Mouse (Mus musculus) hindbrain, embryonic 10.5 days (tissue): ENCODE data around the gene Nkpd1. TPM values are rescaled to one million over a fixed set of nuclear protein-coding genes. Genes with fewer than 3 reads are reported as not detected.

Experiments
- DNase-seq: peaks from one replicate; pipeline ENCODE4 v3.0.0-alpha.2; 2017; ENCODE audit warnings: low spot score
- H3K27ac ChIP-seq: fragments of 300-500 bp; sonication (generic); 2 replicates; pipeline ENCODE4 v1.5.1; 2016; ENCODE audit warnings: mild to moderate bottlenecking, moderate library complexity
- H3K27me3 ChIP-seq: fragments of 300-500 bp; sonication (generic); 2 replicates; pipeline ENCODE4 v1.6.1; 2016; ENCODE audit warnings: mild to moderate bottlenecking; ENCODE audit not compliant: poor library complexity, insufficient read depth, severe bottlenecking
- H3K36me3 ChIP-seq: fragments of 300-500 bp; sonication (generic); 2 replicates; pipeline ENCODE4 v1.6.1; 2016; ENCODE audit warnings: mild to moderate bottlenecking, moderate library complexity
- H3K4me1 ChIP-seq: fragments of 300-500 bp; sonication (generic); replicated peaks from 2 replicates; pipeline ENCODE4 v1.6.1; 2016; ENCODE audit warnings: mild to moderate bottlenecking
- H3K4me3 ChIP-seq: fragments of 300-500 bp; sonication (generic); 2 replicates; pipeline ENCODE4 v1.5.1; 2016; ENCODE audit warnings: mild to moderate bottlenecking, moderate library complexity
- H3K9me3 ChIP-seq: fragments of 300-500 bp; sonication (generic); 2 replicates; pipeline ENCODE4 v1.6.1; 2016; ENCODE audit warnings: mild to moderate bottlenecking, moderate library complexity
- WGBS: fragments of 180-500 bp; shearing (Covaris S2); methylation state at CpG from one replicate; pipeline ENCODE4 v1.1.7; 2016; 5-methylcytosine and 5-hydroxymethylcytosine counted together
- polyA plus RNA-seq: library from polyadenylated mRNA; unstranded; fragments of >200 nt; fragmentation: Nextera tagmentation; extraction: Ambion mirVana; gene quantifications from 2 replicates; pipeline ENCODE4 v1.2.1, GENCODE M21; 2016

Nkpd1 gene
- polyA plus RNA-seq, 1 experiment from 2014 or later: 0.10 TPM

DNA sequence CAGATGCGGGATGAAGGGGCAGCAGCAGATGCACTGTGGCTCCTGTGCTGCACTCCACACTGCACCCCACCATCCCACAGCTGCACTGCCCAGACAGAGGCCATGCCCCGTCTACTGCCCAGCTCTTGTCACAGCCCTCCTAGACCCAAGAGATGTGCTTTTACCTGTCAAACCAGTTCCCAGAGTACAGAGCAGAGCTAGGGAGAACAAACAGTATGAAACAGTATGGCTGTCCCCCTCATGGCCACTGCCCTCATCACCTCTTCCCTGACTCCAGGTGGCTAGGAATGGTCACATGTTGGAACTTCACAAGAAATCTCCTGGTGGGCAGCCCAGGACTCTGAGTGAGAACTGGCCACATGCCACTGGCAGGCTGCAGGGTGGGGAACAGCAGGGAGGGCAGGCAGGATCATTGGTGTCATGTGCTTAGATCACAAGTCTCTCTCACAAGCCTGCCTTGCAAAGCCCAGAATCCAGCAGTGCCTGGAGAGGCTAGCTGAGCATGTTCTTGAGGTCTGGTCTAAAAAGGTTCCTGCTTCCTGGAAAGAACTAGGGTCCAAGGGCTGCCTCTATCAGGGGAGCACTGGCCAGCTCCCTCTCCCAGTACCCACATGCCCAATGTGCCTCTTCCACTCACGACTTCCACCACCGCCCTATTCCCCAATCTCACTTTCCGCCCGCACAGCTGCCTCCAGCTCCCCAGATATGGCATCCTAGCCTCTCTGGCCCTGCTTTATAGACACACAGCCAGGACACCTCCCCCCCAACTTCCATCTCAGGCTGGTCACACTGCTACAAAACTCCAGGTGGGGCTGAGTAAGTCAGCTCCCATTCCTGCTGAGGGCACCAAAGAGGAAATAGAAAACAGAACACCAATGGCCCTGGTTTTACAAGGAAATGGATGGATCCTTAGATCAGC is 40.6 kb downstream of the Nkpd1 start:
- H3K4me3 ChIP-seq: peak overlapping the region; percentile 16; the same call in 1 of the 2 replicates
- no peak for DNase-seq
- peaks cover 48% of the 10 kb centered on the region for H3K4me1 ChIP-seq
- no peaks in the 10 kb centered on the region for H3K27me3 ChIP-seq
- no peaks in the 10 kb centered on the region for H3K9me3 ChIP-seq
- WGBS: 94% methylated on average over 6 of the region's 6 CpGs
- H3K36me3 ChIP-seq: peaks cover 53% of the 10 kb centered on the region
- H3K27ac ChIP-seq: no peak overlapping the region

DNA sequence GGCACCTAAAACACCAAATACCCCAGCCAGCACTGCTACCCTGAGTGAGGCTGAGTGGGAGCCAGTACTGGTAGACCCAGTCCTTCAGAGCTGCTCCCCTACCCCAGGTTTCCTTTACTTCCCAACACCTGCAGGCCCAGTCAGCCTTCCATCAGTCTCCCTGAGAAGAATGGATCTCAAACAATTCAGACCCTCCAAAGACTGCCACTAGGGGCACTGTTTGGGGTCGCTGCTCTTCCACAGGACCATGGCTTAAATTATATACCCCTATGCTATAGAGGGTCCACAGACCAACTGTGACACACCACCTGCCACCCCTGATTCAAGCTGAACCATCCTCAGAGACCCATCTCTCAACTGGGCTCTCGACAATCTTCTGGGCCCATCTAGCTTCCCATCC is 41.3 kb downstream of the Nkpd1 start:
- Histone ChIP-seq H3K27me3 (no peaks in the 10 kb centered on the region), H3K36me3 (peaks cover 49% of the 10 kb centered on the region), H3K9me3 (no peaks in the 10 kb centered on the region), H3K4me1 (peaks cover 56% of the 10 kb centered on the region), H3K4me3 (peak overlapping the region; percentile 16), H3K27ac (no peak overlapping the region)
- WGBS: 41% methylated on average over 2 of the region's 2 CpGs
- DNase-seq: no peak

DNA sequence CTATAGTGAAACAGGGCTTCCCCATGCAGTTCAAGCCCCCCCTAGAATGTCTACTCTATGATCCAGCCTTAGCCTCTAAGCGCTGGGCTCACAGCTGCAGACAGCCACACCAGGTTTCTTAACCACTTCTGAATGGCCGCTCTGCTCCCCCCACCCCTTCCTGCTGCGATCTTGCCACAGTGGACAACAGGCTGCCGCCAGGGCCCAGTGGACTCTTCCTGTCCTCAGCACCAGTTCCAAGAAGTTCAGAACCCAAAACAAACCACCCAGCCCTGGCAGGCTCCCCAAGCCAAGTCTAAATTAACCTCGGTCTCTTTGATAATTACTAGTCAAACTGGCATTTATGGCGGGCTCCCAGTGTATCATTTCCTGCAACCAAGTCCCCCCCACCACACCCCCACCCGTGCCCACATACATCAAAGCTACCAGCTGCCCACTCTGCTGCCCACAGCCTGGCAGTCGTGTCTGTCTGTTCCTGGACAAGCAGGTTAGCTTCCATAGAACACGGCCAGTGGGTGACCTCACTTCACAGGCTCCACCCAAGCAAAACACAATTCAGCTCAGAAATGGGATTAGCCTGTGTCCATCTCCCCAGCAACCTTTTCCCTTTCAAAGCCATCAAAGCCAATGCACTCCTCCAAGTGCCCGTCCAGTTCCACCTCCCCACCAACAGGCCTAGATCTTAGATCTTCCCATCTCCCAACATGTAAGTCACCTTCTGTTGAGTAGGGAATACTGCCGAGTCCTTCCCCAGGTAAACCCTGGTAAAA is 43.0 kb downstream of the Nkpd1 start:
- H3K27me3 ChIP-seq: no peaks in the 10 kb centered on the region
- DNase-seq: no peak
- H3K4me1 ChIP-seq: peaks cover 56% of the 10 kb centered on the region
- WGBS: 39% methylated on average over 11 of the region's 11 CpGs
- H3K4me3 ChIP-seq: peak overlapping the region; percentile 100
- peak overlapping the region; percentile 98 for H3K27ac ChIP-seq
- H3K36me3 ChIP-seq: peaks cover 49% of the 10 kb centered on the region
- H3K9me3 ChIP-seq: peaks cover 10% of the 10 kb centered on the region

DNA sequence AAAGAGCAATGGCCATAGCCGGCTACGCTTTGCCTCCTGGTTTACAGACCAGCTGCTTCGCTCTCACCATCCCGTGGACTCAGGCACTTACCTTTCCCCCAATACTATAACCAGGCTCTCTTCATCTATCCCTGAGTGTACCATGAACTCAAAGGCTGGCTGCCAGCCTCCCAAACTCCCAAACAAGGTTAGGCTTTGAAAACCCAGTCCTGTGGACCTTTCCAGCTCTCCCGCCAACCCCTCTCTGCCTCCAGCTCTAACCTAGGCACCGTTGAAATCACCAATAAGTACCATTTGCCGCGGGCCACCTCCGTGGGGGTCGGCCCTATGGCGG is 43.8 kb downstream of the Nkpd1 start:
- 3% methylated on average over 11 of the region's 11 CpGs for WGBS
- Histone ChIP-seq H3K4me3 (peak overlapping the region; percentile 100), H3K4me1 (peaks cover 56% of the 10 kb centered on the region), H3K36me3 (peaks cover 46% of the 10 kb centered on the region), H3K9me3 (peaks cover 10% of the 10 kb centered on the region), H3K27ac (peak overlapping the region; percentile 98), H3K27me3 (no peaks in the 10 kb centered on the region)
- no peak for DNase-seq

DNA sequence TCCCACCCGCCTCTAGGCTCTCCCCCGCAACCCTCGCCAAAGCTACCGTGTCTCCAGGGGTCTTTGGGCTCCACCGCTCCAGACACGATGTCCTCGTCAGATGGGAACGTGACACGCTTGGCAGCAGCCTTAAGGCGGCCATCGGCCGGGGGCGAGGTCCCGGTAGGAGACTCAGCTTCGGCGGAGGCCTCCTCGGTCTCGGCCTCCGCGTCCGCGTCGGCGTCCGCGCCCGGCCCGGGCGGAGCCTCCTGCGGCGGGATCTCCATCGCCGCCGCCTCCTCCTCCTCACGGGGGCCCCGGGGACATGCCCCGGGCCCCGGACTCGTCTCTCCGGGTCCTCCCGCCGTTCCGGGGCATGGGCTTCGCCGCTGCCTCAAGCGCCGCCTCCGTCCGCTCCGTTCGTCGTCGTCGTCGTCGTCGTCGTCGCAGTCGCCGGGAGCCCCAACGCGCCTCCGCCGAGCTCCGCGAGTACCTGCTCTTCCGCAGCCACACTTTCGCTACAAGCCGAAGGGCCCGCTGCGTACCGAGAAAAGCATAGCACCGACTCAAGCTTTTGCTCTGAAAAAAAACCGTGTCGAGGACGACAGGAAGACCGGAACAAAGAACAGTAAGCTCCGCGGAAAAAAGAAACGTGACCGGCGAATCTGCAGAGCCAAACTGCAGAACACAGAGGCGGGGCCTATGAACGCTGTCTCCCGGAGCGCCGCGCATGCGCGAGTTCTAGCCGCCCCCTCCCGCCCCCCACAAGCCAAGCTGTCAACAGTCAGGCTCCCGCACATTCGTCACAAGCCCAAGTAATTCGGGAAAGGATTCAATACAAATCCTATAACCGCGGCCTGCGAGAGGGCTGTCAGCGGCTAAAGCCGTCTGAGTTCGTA is 44.4 kb downstream of the Nkpd1 start:
- peak; percentile 95 for DNase-seq
- Histone ChIP-seq H3K36me3 (peaks cover 44% of the 10 kb centered on the region), H3K4me3 (peak overlapping the region; percentile 100), H3K27me3 (no peaks in the 10 kb centered on the region), H3K9me3 (peaks cover 10% of the 10 kb centered on the region), H3K27ac (peak overlapping the region; percentile 98), H3K4me1 (peaks cover 56% of the 10 kb centered on the region)
- under 1% methylated on average over 102 of the region's 102 CpGs for WGBS

DNA sequence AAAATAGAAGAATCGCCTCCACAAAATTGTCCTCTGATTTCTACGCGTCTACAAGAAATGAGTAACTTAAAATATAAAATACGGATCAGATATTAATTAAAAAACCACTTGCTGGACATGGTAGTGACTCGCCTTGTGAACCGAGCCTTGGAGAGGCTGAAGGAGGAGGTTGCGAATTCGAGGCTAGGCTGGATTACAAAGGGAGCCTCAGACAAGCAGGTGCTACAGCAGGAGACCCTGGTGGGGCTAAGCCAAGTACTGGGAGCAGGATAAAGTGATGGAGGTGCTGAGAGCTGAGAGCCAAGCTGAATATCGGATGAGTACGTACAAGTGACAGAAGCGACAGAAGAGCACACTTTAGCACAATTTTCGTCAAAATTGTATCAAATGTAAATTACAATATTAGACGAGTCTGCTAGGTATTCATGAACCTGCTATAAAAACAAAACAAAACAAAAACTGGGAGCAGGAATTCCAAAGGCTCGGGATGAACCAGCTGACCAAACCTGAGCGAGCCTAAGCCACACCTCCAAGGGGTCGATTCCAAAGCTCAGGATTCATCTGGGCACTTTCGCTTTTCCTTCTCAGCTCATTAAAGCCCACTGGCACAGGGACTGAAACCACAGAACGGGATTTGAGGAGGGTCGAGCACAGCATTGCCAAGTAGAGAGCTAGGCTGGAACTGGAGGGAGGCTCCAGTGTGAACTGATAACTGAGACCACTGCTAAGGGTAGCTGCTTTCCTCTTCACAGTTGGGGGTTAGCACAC is 45.2 kb downstream of the Nkpd1 start, which contains the start of gene Ppp1r37:
Gene Ppp1r37 (minus strand): TSS at position 434 of the 768 bp plus-strand sequence.
- Histone ChIP-seq H3K4me3 (peak within 1 kb of the TSS; percentile 100), H3K4me1 (peaks cover 50% of the 10 kb centered on the region), H3K27me3 (no peaks in the 10 kb centered on the region), H3K27ac (peak within 1 kb of the TSS; percentile 98), H3K36me3 (peaks cover 42% of the 10 kb centered on the region), H3K9me3 (peaks cover 10% of the 10 kb centered on the region)
- DNase-seq: peak; percentile 39
- 3% methylated on average over 19 of the region's 19 CpGs for WGBS

DNA sequence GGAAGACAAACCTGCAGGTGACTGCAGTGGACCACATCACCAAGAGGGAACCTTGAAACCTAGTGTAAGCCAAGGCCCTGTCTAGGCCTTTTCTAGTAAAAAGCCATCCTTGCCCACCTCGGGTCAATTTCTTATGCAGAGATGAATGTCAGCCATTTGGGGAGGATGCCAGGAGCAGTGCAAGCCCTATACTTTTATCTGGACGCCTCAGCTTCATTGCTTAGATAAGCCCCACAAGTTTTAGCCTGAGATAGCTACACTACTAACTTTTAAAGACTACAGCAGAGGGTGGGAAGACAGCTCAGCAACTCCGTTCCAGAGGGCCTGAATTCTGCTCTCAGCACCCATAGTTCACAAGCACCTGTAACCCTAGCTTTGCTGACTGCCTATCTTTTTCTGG is 46.2 kb downstream of the Nkpd1 start:
- peaks cover 10% of the 10 kb centered on the region for H3K9me3 ChIP-seq
- H3K27me3 ChIP-seq: no peaks in the 10 kb centered on the region
- 89% methylated on average over 3 of the region's 3 CpGs for WGBS
- H3K4me3 ChIP-seq: no peak overlapping the region
- DNase-seq: no peak
- peaks cover 41% of the 10 kb centered on the region for H3K36me3 ChIP-seq
- H3K4me1 ChIP-seq: peaks cover 41% of the 10 kb centered on the region
- no peak overlapping the region for H3K27ac ChIP-seq

DNA sequence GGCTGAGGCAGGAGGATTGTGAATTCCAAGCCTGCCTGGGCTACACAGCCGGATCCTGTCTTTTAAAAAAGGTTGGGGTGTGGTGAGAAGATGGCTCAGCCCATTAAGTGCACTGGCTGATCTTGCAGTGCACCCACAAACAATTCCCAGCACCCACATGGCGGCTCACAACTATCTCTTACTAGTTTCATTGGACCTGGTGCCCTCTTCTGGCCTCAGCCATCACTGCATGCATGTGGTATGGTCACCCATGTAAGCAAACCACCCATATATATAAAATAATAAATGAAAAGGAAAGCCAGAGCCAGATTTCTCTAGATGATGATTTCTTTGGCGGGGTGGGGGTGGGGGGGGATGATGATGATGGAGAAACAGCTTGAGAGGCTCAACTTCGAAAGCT is 46.8 kb downstream of the Nkpd1 start:
- peaks cover 10% of the 10 kb centered on the region for H3K9me3 ChIP-seq
- H3K27me3 ChIP-seq: no peaks in the 10 kb centered on the region
- H3K27ac ChIP-seq: no peak overlapping the region
- WGBS: 91% methylated on average over 4 of the region's 4 CpGs
- peaks cover 47% of the 10 kb centered on the region for H3K36me3 ChIP-seq
- no peak for DNase-seq
- H3K4me3 ChIP-seq: no peak overlapping the region
- H3K4me1 ChIP-seq: peaks cover 36% of the 10 kb centered on the region

DNA sequence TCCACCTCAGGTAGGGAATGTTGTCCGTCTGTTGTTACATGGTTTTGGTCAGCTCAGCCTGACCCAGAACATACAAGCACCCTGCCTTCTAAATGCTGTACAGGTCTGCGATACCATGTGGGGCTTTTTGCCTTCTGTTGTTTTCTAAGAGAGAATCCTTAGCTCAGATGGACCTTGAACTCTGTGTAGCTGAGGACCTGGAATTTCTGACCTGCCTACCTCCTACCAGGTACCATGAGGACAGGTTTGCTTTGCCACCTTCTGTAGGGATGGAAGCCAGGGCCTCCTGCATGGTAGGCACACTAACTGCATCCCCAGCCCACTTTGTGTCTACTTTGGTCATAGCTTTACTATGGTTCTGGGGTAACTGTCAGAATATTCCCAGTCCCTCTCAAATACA is 48.2 kb downstream of the Nkpd1 start:
- Histone ChIP-seq H3K36me3 (peaks cover 60% of the 10 kb centered on the region), H3K4me1 (peaks cover 22% of the 10 kb centered on the region), H3K9me3 (peaks cover 10% of the 10 kb centered on the region), H3K27me3 (no peaks in the 10 kb centered on the region), H3K27ac (no peak overlapping the region), H3K4me3 (no peak overlapping the region)
- DNase-seq: no peak
- 94% methylated on average over 2 of the region's 2 CpGs for WGBS

DNA sequence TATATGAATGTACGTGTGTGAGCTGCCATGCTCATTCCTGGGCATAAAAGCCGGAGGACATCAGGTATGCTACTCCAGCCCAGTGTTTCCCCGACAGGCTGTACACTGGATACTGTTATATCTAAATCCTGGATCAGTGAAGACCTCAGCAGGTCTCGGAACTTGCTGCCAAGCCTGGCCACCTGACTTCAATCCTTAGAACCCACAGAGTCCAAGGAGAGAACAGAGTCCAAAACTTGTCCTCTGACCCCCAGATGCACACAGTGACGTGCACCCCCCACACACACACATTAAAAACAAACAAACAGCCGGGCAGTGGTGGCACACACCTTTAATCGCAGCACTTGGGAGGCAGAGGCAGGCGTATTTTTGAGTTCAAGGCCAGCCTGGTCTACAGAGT is 49.8 kb downstream of the Nkpd1 start:
- 93% methylated on average over 8 of the region's 8 CpGs for WGBS
- peaks cover 66% of the 10 kb centered on the region for H3K36me3 ChIP-seq
- H3K27me3 ChIP-seq: no peaks in the 10 kb centered on the region

DNA sequence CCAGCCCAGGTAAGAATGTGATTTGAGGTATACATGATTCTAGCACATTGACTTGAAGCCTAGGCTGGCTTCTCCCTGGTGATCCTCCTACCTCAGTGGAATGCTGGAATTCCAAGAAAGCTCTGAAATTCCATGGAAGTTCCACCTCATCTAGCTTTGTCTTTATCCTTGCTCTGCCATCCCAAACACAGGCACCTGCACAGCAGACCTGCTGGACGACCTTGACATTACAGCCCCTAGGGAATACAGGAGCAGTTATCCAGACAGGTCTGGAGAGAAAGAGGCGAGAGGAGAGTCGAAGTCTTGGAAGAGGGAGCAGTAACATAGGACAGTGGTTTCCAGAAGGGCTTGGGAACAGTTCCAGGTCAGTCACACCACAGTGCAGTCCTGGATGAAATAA is 52.0 kb downstream of the Nkpd1 start:
- peaks cover 56% of the 10 kb centered on the region for H3K36me3 ChIP-seq

More for the DNA sequence above, 49.8 kb downstream of the Nkpd1 start:
- Histone ChIP-seq H3K4me3 (no peak overlapping the region), H3K27ac (no peak overlapping the region), H3K4me1 (peaks cover 26% of the 10 kb centered on the region), H3K9me3 (peaks cover 10% of the 10 kb centered on the region)
- no peak for DNase-seq

More for the DNA sequence above, 52.0 kb downstream of the Nkpd1 start:
- DNase-seq: no peak
- 93% methylated on average over 3 of the region's 3 CpGs for WGBS
- Histone ChIP-seq H3K9me3 (peaks cover 5% of the 10 kb centered on the region), H3K4me1 (peaks cover 21% of the 10 kb centered on the region), H3K27me3 (peaks cover 6% of the 10 kb centered on the region), H3K4me3 (no peak overlapping the region), H3K27ac (no peak overlapping the region)
